Mouse (Mus musculus) MEL (cell line): Measurements from ENCODE around the gene Lmnb2. TPM values are rescaled to one million over a fixed set of nuclear protein-coding genes. Genes with fewer than 3 reads are reported as not detected.

Source experiments
- DNase-seq: peaks from one replicate; pipeline ENCODE4 v3.0.0; 2011; ENCODE audit warnings: low read depth, low spot score
- H3K27ac ChIP-seq: 2 replicates; pipeline ENCODE4 v1.5.1; 2012; ENCODE audit warnings: low read depth, mild to moderate bottlenecking, control low read depth, low read length, moderate library complexity; ENCODE audit not compliant: control insufficient read depth
- H3K27me3 ChIP-seq, 2 experiments: fragments of 150-350 bp in 1 of 2; sonication (generic) in 1 of 2; 2 replicates each; pipeline ENCODE4 v1.6.1; 2012; ENCODE audit warnings: low read length in 2 of 2, mild to moderate bottlenecking in 2 of 2, improper control_type of control experiment in 1 of 2, moderate library complexity in 1 of 2; ENCODE audit not compliant: insufficient read depth in 2 of 2, control insufficient read depth in 1 of 2
- H3K36me3 ChIP-seq, 2 experiments: 2 replicates each; pipeline ENCODE4 v1.6.1; 2012 to 2014; ENCODE audit warnings: low read length in 2 of 2, improper control_type of control experiment in 1 of 2, inconsistent platforms in 1 of 2, mild to moderate bottlenecking in 1 of 2; ENCODE audit not compliant: insufficient read depth in 2 of 2, control insufficient read depth in 1 of 2
- H3K4me1 ChIP-seq, 2 experiments: fragments of 150-350 bp in 1 of 2; sonication (generic) in 1 of 2; 2 replicates each; pipeline ENCODE4 v1.6.1; 2012; ENCODE audit warnings: low read length in 2 of 2, improper control_type of control experiment in 1 of 2, mild to moderate bottlenecking in 1 of 2; ENCODE audit not compliant: insufficient read depth in 2 of 2, control insufficient read depth in 1 of 2
- H3K4me3 ChIP-seq, 2 experiments: fragments of 150-350 bp in 1 of 2; sonication (generic) in 1 of 2; 2 replicates each; pipeline ENCODE4 v1.5.1; 2012; ENCODE audit warnings: low read depth in 2 of 2, low read length in 2 of 2, mild to moderate bottlenecking in 2 of 2, moderate library complexity in 2 of 2, control low read depth in 1 of 2, improper control_type of control experiment in 1 of 2; ENCODE audit not compliant: control insufficient read depth in 1 of 2, insufficient read depth in 1 of 2
- H3K79me2 ChIP-seq: 2 replicates; pipeline ENCODE4 v1.6.1; 2012; ENCODE audit warnings: mild to moderate bottlenecking, low read length, moderate library complexity; ENCODE audit not compliant: control insufficient read depth, poor library complexity, insufficient read depth
- H3K9ac ChIP-seq: 2 replicates; pipeline ENCODE4 v1.6.1; 2012; ENCODE audit warnings: low read depth, mild to moderate bottlenecking, control low read depth, low read length, moderate library complexity; ENCODE audit not compliant: control insufficient read depth, poor library complexity, severe bottlenecking
- H3K9me3 ChIP-seq: fragments of 150-350 bp; sonication (generic); replicated peaks from 2 replicates; pipeline ENCODE4 v1.6.1; 2012; ENCODE audit warnings: mild to moderate bottlenecking, low read length, improper control_type of control experiment, moderate library complexity; ENCODE audit not compliant: insufficient read depth
- BHLHE40 ChIP-seq: IDR thresholded peaks from 2 replicates; pipeline ENCODE4 v1.6.1; 2012; ENCODE audit warnings: low read depth, mild to moderate bottlenecking, inconsistent platforms, low read length, improper control_type of control experiment, borderline replicate concordance
- CHD1 ChIP-seq: IDR thresholded peaks from 2 replicates; pipeline ENCODE4 v1.6.1; 2012; ENCODE audit warnings: low read depth, mild to moderate bottlenecking, inconsistent platforms, low read length, improper control_type of control experiment
- CHD2 ChIP-seq: IDR thresholded peaks from 2 replicates; pipeline ENCODE4 v1.6.1; 2011; ENCODE audit warnings: low read length, improper control_type of control experiment
- CTCF ChIP-seq, 3 experiments: IDR thresholded peaks in 2 of 3; conservative IDR thresholded peaks in 1 of 3; 2 replicates each; pipeline ENCODE4 v1.5.1; 2011 to 2012; ENCODE audit warnings: low read length in 3 of 3, low read depth in 2 of 3, mild to moderate bottlenecking in 2 of 3, improper control_type of control experiment in 1 of 3, inconsistent platforms in 1 of 3, mixed read lengths in 1 of 3, moderate library complexity in 1 of 3; ENCODE audit not compliant: control insufficient read depth in 1 of 3, insufficient read depth in 1 of 3, poor library complexity in 1 of 3, severe bottlenecking in 1 of 3
- ELF1 ChIP-seq: IDR thresholded peaks from 2 replicates; pipeline ENCODE4 v1.6.1; 2014; ENCODE audit warnings: low read depth, mild to moderate bottlenecking, inconsistent platforms, low read length, improper control_type of control experiment, moderate library complexity
- EP300 ChIP-seq, 2 experiments: IDR thresholded peaks; 2 replicates each; pipeline ENCODE4 v1.6.1; 2011; ENCODE audit warnings: improper control_type of control experiment in 2 of 2, low read length in 2 of 2, low read depth in 1 of 2, mild to moderate bottlenecking in 1 of 2
- GABPA ChIP-seq: IDR thresholded peaks from 2 replicates; pipeline ENCODE4 v1.6.1; 2012; ENCODE audit warnings: low read depth, mild to moderate bottlenecking, inconsistent platforms, low read length, improper control_type of control experiment, moderate library complexity
- GATA1 ChIP-seq: IDR thresholded peaks from 2 replicates; pipeline ENCODE4 v1.6.1; 2011; ENCODE audit warnings: low read depth, low read length, improper control_type of control experiment
- HCFC1 ChIP-seq: IDR thresholded peaks from 2 replicates; pipeline ENCODE4 v1.6.1; 2012; ENCODE audit warnings: low read depth, mild to moderate bottlenecking, inconsistent platforms, low read length, improper control_type of control experiment, moderate library complexity
- JUND ChIP-seq: IDR thresholded peaks from 2 replicates; pipeline ENCODE4 v1.6.1; 2011; ENCODE audit warnings: low read depth, mild to moderate bottlenecking, improper control_type of control experiment, low read length
- KAT2A ChIP-seq: conservative IDR thresholded peaks from 2 replicates; pipeline ENCODE4 v1.6.1; 2012; ENCODE audit warnings: low read depth, low read length, improper control_type of control experiment, inconsistent platforms
- MAFK ChIP-seq: IDR thresholded peaks from 2 replicates; pipeline ENCODE4 v1.6.1; 2011; ENCODE audit warnings: low read depth, mild to moderate bottlenecking, low read length, improper control_type of control experiment, borderline replicate concordance
- MAX ChIP-seq: IDR thresholded peaks from 2 replicates; pipeline ENCODE4 v1.6.1; 2011; ENCODE audit warnings: low read length, improper control_type of control experiment
- MAZ ChIP-seq: IDR thresholded peaks from 2 replicates; pipeline ENCODE4 v1.6.1; 2012; ENCODE audit warnings: low read depth, mild to moderate bottlenecking, inconsistent platforms, low read length, improper control_type of control experiment
- MEF2A ChIP-seq: IDR thresholded peaks from 2 replicates; pipeline ENCODE4 v1.6.1; 2014; ENCODE audit warnings: low read depth, mild to moderate bottlenecking, inconsistent platforms, low read length, improper control_type of control experiment; ENCODE audit not compliant: poor library complexity, insufficient replicate concordance, severe bottlenecking; ENCODE audit errors: extremely low read depth
- MYB ChIP-seq: IDR thresholded peaks from 2 replicates; pipeline ENCODE4 v1.6.1; 2011; ENCODE audit warnings: mild to moderate bottlenecking, low read depth, low read length, improper control_type of control experiment
- MYC ChIP-seq: IDR thresholded peaks from 2 replicates; pipeline ENCODE4 v1.6.1; 2011; ENCODE audit warnings: low read depth, mild to moderate bottlenecking, low read length, improper control_type of control experiment, moderate library complexity
- NELFE ChIP-seq: IDR thresholded peaks from 2 replicates; pipeline ENCODE4 v1.6.1; 2011; ENCODE audit warnings: low read depth, low read length, improper control_type of control experiment
- POLR2A ChIP-seq, 2 experiments: IDR thresholded peaks; 2 replicates each; pipeline ENCODE4 v1.6.1; 2011 to 2012; ENCODE audit warnings: low read length in 2 of 2, mild to moderate bottlenecking in 2 of 2, control low read depth in 1 of 2, improper control_type of control experiment in 1 of 2, low read depth in 1 of 2, moderate library complexity in 1 of 2; ENCODE audit not compliant: control insufficient read depth in 1 of 2, insufficient read depth in 1 of 2, poor library complexity in 1 of 2
- POLR2AphosphoS2 ChIP-seq: IDR thresholded peaks from 2 replicates; pipeline ENCODE4 v1.6.1; 2011; ENCODE audit warnings: low read length, improper control_type of control experiment
- POLR2AphosphoS5 ChIP-seq: IDR thresholded peaks from 2 replicates; pipeline ENCODE4 v1.6.1; 2012; ENCODE audit warnings: low read depth, borderline replicate concordance, mild to moderate bottlenecking, inconsistent platforms, low read length, moderate library complexity, mixed read lengths
- RAD21 ChIP-seq: IDR thresholded peaks from 2 replicates; pipeline ENCODE4 v1.6.1; 2011; ENCODE audit warnings: mild to moderate bottlenecking, low read depth, low read length, improper control_type of control experiment
- RCOR1 ChIP-seq: IDR thresholded peaks from 2 replicates; pipeline ENCODE4 v1.6.1; 2012; ENCODE audit warnings: low read depth, mild to moderate bottlenecking, inconsistent platforms, low read length, improper control_type of control experiment
- SMC3 ChIP-seq: IDR thresholded peaks from 2 replicates; pipeline ENCODE4 v1.6.1; 2011; ENCODE audit warnings: low read depth, low read length, improper control_type of control experiment
- TBP ChIP-seq: IDR thresholded peaks from 2 replicates; pipeline ENCODE4 v1.8.0; 2011; ENCODE audit warnings: low read depth, low read length, improper control_type of control experiment
- TCF12 ChIP-seq: IDR thresholded peaks from 2 replicates; pipeline ENCODE4 v1.6.1; 2014; ENCODE audit warnings: low read depth, mild to moderate bottlenecking, inconsistent platforms, low read length, improper control_type of control experiment, moderate library complexity
- UBTF ChIP-seq: IDR thresholded peaks from 2 replicates; pipeline ENCODE4 v1.6.1; 2012; ENCODE audit warnings: low read depth, mild to moderate bottlenecking, inconsistent platforms, low read length, improper control_type of control experiment, moderate library complexity, borderline replicate concordance; ENCODE audit not compliant: insufficient read depth
- USF2 ChIP-seq, 2 experiments: IDR thresholded peaks; 2 replicates each; pipeline ENCODE4 v1.6.1; 2011 to 2012; ENCODE audit warnings: improper control_type of control experiment in 2 of 2, low read length in 2 of 2, borderline replicate concordance in 1 of 2, inconsistent platforms in 1 of 2, low read depth in 1 of 2, mild to moderate bottlenecking in 1 of 2; ENCODE audit not compliant: insufficient read depth in 1 of 2
- ZC3H11A ChIP-seq: IDR thresholded peaks from 2 replicates; pipeline ENCODE4 v1.6.1; 2012; ENCODE audit warnings: low read depth, mild to moderate bottlenecking, inconsistent platforms, low read length, improper control_type of control experiment
- ZKSCAN1 ChIP-seq: IDR thresholded peaks from 2 replicates; pipeline ENCODE4 v1.6.1; 2012; ENCODE audit warnings: low read depth, mild to moderate bottlenecking, inconsistent platforms, low read length, improper control_type of control experiment, moderate library complexity
- ZNF384 ChIP-seq: IDR thresholded peaks from 2 replicates; pipeline ENCODE4 v1.6.1; 2012; ENCODE audit warnings: low read depth, mild to moderate bottlenecking, inconsistent platforms, low read length, improper control_type of control experiment
- polyA plus RNA-seq, 2 experiments: library from polyadenylated mRNA; stranded (reverse) in 1 of 2; unstranded in 1 of 2; fragments of >175 nt in 1 of 2; fragments of >200 nt in 1 of 2; gene quantifications; 2 replicates each; pipeline versions ENCODE4 v1.2.1 to v1.2.4; 2012; ENCODE audit warnings: low replicate concordance in 2 of 2, low read depth in 1 of 2; ENCODE audit not compliant: insufficient read length in 2 of 2, insufficient read depth in 1 of 2, missing spikeins in 1 of 2
- total RNA-seq: library from RNA; depleted of rRNA; stranded (reverse); fragments of 300-350 nt; gene quantifications from 2 replicates; pipeline ENCODE4 v1.2.3, GENCODE M21; 2012

Lmnb2 gene
- total and polyA plus RNA-seq, 3 experiments, result 29.9 to 32.8 TPM; not detected in 1

- no peak overlapping the region for H3K27ac ChIP-seq
- no peak overlapping the region for H3K9ac ChIP-seq
- no peak for DNase-seq
- H3K36me3 ChIP-seq, result peaks cover 2 to 17% of the 10 kb centered on the region in 2 experiments; a peak in 3 of 4 replicates
- peaks cover 24% of the 10 kb centered on the region for H3K79me2 ChIP-seq
- no peak overlapping the region for H3K4me3 ChIP-seq
- H3K9me3 ChIP-seq, result no peaks in the 10 kb centered on the region
- no peak for TF ChIP-seq HCFC1
- peaks cover 14 to 19% of the 10 kb centered on the region in 2 experiments for H3K4me1 ChIP-seq
- H3K27me3 ChIP-seq, result no peaks in the 10 kb centered on the region
Observed at GRCm38 (mm10) chr10:80862305-80862704, 55.7 kb downstream of the Lmnb2 start.

GRCm38 (mm10) chr10:80858350-80858935, 59.6 kb downstream of the Lmnb2 start:
- Histone ChIP-seq H3K27me3 (no peaks in the 10 kb centered on the region), H3K79me2 (peaks cover 61% of the 10 kb centered on the region), H3K9ac (peak overlapping the region; percentile 83), H3K27ac (peak overlapping the region; percentile 80), H3K9me3 (no peaks in the 10 kb centered on the region), H3K4me1 (peaks cover 19 to 43% of the 10 kb centered on the region in 2 experiments), H3K4me3 (no peak overlapping the region; a peak in 1 of 4 replicates), H3K36me3 (peaks cover 2 to 31% of the 10 kb centered on the region in 2 experiments; a peak in 3 of 4 replicates)
- peak; percentile 81 for DNase-seq
- TF ChIP-seq RCOR1 (peak; percentile 49; the same call in 1 of the 2 replicates), ZKSCAN1 (no peak), POLR2A (IDR thresholded peaks at IDR 0.05; ENCODE audit: control insufficient read depth in 1 of 2, insufficient read depth in 1 of 2, low read depth in 1 of 2, low read length in 2 of 2, poor library complexity in 1 of 2) (no peak), SMC3 (no peak), UBTF (no peak), BHLHE40 (0 out of 2 replicates have a peak, but pooled peaks have one; percentile 32), GATA1 (peak; percentile 59; the same call in 1 of the 2 replicates), USF2 (IDR thresholded peaks at IDR 0.05; ENCODE audit: borderline replicate concordance in 1 of 2, insufficient read depth in 1 of 2, low read depth in 1 of 2, low read length in 2 of 2) (no peak), GABPA (no peak), CHD1 (no peak), POLR2AphosphoS2 (no peak), ELF1 (no peak), RAD21 (no peak), CTCF (IDR thresholded peaks at IDR 0.05 in 2 of 3, conservative IDR thresholded peaks at IDR 0.05 in 1 of 3; ENCODE audit: control insufficient read depth in 1 of 3, insufficient read depth in 1 of 3, low read depth in 2 of 3, low read length in 3 of 3, poor library complexity in 1 of 3, severe bottlenecking in 1 of 3) (no peak), TBP (no peak), ZC3H11A (no peak), TCF12 (peak; percentile 86), MAZ (0 out of 2 replicates have a peak, but pooled peaks have one; percentile 24), MAFK (no peak), CHD2 (no peak), HCFC1 (no peak), NELFE (no peak), KAT2A (no peak), MAX (no peak), POLR2AphosphoS5 (no peak), JUND (no peak), MEF2A (no peak), ZNF384 (no peak), MYC (no peak), MYB (peak; percentile 48; the same call in 1 of the 2 replicates), EP300 (IDR thresholded peaks at IDR 0.05; ENCODE audit: low read depth in 1 of 2, low read length in 2 of 2) (peak; percentile 69 to 87)
